Mouse (Mus musculus): ENCODE measurements around the gene Cep135.

DNA sequence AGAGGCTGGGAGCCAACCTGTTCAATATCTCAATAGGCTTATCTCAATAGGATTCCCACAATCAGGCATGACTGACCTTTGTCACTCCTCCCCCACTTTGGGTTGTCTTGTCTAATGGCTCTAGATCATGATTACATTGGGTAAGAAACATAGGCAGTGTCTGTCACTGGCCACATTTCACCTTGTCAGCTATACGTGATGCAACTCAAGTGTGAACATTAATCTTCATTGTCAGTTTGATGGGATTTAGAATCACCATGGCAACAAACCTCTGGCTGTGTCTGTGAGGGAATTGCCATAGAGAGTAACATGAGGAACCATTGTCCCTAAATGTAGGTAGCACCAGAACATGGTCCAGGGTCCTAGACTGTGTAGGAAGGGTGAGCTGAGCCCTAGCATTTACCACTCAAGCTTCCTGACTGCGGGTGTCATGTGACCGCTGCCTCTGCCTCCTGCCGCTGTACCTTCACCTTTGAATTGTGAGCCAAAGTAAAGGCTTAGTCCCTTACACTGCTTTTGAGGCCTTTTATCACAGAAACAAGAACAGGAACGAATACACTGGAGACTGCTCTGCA, 62.7 kb downstream of the Cep135 start:
- TF ChIP-seq CTCF (IDR thresholded peaks at IDR 0.05; ENCODE audit: extremely low read depth, insufficient read length, insufficient replicate concordance, low read depth, low read length) (no peak), POLR2A (IDR thresholded peaks at IDR 0.05; ENCODE audit: low read depth, low read length) (no peak)

All from small intestine, adult 2 months (tissue).